Mouse (Mus musculus) testis, adult 2 months (tissue): ENCODE measurements around the gene Krtap28-13. TPM values are rescaled to one million over a fixed set of nuclear protein-coding genes. Genes with fewer than 3 reads are reported as not detected.

Experiments used
- H3K27ac ChIP-seq: fragments of 200-500 bp; 2 replicates; pipeline ENCODE4 v1.5.1; 2012; ENCODE audit warnings: low read depth, low read length; ENCODE audit not compliant: control insufficient read depth, insufficient read depth
- H3K27me3 ChIP-seq: fragments of 200-500 bp; 2 replicates; pipeline ENCODE4 v1.6.1; 2012; ENCODE audit warnings: mild to moderate bottlenecking, low read length, moderate library complexity; ENCODE audit not compliant: control insufficient read depth, insufficient read depth
- H3K36me3 ChIP-seq: fragments of 200-500 bp; 2 replicates; pipeline ENCODE4 v1.6.1; 2012; ENCODE audit warnings: mild to moderate bottlenecking, low read length; ENCODE audit not compliant: control insufficient read depth, insufficient read depth
- H3K4me1 ChIP-seq: fragments of 200-500 bp; 2 replicates; pipeline ENCODE4 v1.6.1; 2012; ENCODE audit warnings: low read length; ENCODE audit not compliant: control insufficient read depth, insufficient read depth
- H3K4me3 ChIP-seq: fragments of 200-500 bp; 2 replicates; pipeline ENCODE4 v1.5.1; 2012; ENCODE audit warnings: low read depth, mild to moderate bottlenecking, low read length, moderate library complexity, mixed read lengths; ENCODE audit not compliant: control insufficient read depth
- CTCF ChIP-seq: fragments of 200-500 bp; IDR thresholded peaks from 2 replicates; pipeline ENCODE4 v1.5.1; 2012; ENCODE audit warnings: low read depth, mild to moderate bottlenecking, inconsistent platforms, low read length, moderate library complexity; ENCODE audit not compliant: control insufficient read depth, insufficient read depth, insufficient replicate concordance
- POLR2A ChIP-seq: fragments of 200-500 bp; IDR thresholded peaks from 2 replicates; pipeline ENCODE4 v1.6.1; 2012; ENCODE audit warnings: low read depth, mild to moderate bottlenecking, inconsistent platforms, low read length, moderate library complexity; ENCODE audit not compliant: control insufficient read depth
- polyA plus RNA-seq: library from polyadenylated mRNA; depleted of rRNA; stranded (reverse); fragments of >200 nt; gene quantifications from 2 replicates; pipeline ENCODE4 v1.2.3, GENCODE M21; 2012; rRNA removed

Gene Krtap28-13
- polyA plus RNA-seq, result not detected in 2 replicates

GRCm38 (mm10) chr1:83060643-83061042, at the start of gene Krtap28-13:
Gene Krtap28-13, plus strand, starts transcription at chr1:83060930.
- Histone ChIP-seq H3K27me3 (no peaks in the 10 kb centered on the region), H3K36me3 (no peaks in the 10 kb centered on the region), H3K4me1 (0 out of 2 replicates have a peak, but pooled peaks cover 2% of the 10 kb centered on the region), H3K27ac (no peak within 1 kb of the TSS), H3K4me3 (no peak within 1 kb of the TSS)
- no peak for TF ChIP-seq CTCF
- TF ChIP-seq POLR2A, result no peak

- no peaks in the 10 kb centered on the region for H3K27me3 ChIP-seq
- TF ChIP-seq POLR2A, result no peak
- TF ChIP-seq CTCF, result no peak
Measured at GRCm38 (mm10) chr1:83014477-83014876, 46.3 kb upstream of the Krtap28-13 start.

DNA sequence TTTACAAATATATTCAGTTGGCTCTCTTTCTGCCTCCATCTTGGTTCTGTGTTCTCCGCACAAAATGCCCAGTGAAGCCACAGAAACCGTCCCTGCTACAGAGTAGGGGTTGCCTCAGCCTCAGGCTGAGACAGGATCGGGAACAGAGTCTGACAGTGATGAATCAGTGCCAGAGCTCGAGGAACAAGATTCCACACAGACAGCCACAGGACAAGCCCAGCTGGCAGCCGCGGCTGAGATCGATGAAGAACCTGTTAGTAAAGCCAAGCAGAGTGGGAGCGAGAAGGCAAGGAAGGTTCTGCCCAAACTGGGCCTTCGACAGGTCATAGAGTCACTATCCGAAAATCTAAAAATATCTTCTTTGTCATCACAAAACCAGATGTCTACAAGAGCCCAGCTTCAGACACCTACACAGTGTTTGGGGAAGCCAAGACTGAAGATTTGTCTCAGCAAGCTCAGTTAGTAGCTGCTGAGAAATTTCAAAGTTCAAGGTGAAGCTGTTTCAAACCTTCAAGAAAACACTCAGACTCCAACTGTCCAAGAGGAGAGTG, 45.3 kb upstream of the Krtap28-13 start:
- no peaks in the 10 kb centered on the region for H3K36me3 ChIP-seq
- no peak overlapping the region for H3K27ac ChIP-seq
- TF ChIP-seq POLR2A (no peak), CTCF (no peak)
- no peaks in the 10 kb centered on the region for H3K27me3 ChIP-seq
- no peak overlapping the region for H3K4me3 ChIP-seq
- H3K4me1 ChIP-seq, result no peaks in the 10 kb centered on the region

More at GRCm38 (mm10) chr1:83014477-83014876, 46.3 kb upstream of the Krtap28-13 start:
- Histone ChIP-seq H3K27ac (no peak overlapping the region), H3K4me3 (no peak overlapping the region), H3K4me1 (no peaks in the 10 kb centered on the region), H3K36me3 (no peaks in the 10 kb centered on the region)

DNA sequence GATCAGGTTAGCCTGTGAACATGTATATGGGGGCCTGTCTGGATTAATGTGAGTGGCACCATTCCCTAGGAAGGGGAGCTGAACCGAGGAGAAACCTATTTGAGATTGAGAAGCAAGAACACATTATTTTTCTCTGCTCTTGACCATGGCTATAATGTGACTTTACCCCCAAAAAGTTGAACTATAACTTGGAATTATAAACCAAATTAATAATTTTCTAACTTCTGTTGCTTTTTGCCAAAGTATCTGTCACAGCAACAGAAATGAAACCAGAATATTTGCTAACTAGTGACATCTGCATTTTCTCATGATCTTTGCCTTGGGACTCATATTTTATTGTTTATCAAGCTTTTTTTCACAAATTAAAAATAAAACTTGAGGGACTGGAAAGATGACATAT, 44.2 kb upstream of the Krtap28-13 start:
- no peaks in the 10 kb centered on the region for H3K36me3 ChIP-seq
- no peaks in the 10 kb centered on the region for H3K27me3 ChIP-seq
- H3K4me1 ChIP-seq, result no peaks in the 10 kb centered on the region
- H3K27ac ChIP-seq, result no peak overlapping the region
- H3K4me3 ChIP-seq, result no peak overlapping the region
- TF ChIP-seq POLR2A, result no peak
- TF ChIP-seq CTCF, result no peak

- Histone ChIP-seq H3K4me1 (no peaks in the 10 kb centered on the region), H3K36me3 (no peaks in the 10 kb centered on the region), H3K27ac (no peak overlapping the region), H3K27me3 (no peaks in the 10 kb centered on the region), H3K4me3 (no peak overlapping the region)
- TF ChIP-seq POLR2A (no peak), CTCF (no peak)
Measured at GRCm38 (mm10) chr1:83031950-83032349, 28.8 kb upstream of the Krtap28-13 start.

- Histone ChIP-seq H3K4me3 (no peak overlapping the region), H3K27me3 (no peaks in the 10 kb centered on the region), H3K36me3 (no peaks in the 10 kb centered on the region), H3K4me1 (no peaks in the 10 kb centered on the region), H3K27ac (no peak overlapping the region)
- TF ChIP-seq POLR2A (no peak), CTCF (no peak)
Measured at GRCm38 (mm10) chr1:83032508-83032907, 28.2 kb upstream of the Krtap28-13 start.

DNA sequence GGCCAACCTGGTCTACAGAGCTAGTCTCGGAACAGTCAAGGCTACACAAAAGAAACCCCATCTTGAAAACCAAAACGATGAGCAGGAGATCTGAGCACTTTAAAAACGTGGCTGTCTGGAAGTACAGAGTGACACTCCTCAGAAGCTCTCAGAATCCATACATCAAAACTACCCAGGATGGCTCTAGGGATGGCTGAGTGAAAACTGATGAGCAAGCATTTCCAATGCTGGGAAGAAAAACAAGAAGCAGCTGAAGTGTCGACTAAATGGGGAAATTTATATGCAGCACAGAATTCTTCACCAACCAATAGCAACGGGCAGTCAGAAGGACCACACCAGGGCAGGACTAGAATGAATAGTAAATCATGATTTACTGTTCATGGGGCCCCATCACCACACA, 26.2 kb upstream of the Krtap28-13 start:
- Histone ChIP-seq H3K27ac (no peak overlapping the region), H3K4me3 (no peak overlapping the region), H3K36me3 (no peaks in the 10 kb centered on the region), H3K4me1 (no peaks in the 10 kb centered on the region), H3K27me3 (no peaks in the 10 kb centered on the region)
- TF ChIP-seq POLR2A (no peak), CTCF (no peak)
